Mouse (Mus musculus) kidney, adult 2 months (tissue): ENCODE measurements around the gene Tfpt. TPM values are rescaled to one million over a fixed set of nuclear protein-coding genes. Genes with fewer than 3 reads are reported as not detected.

Experiments used
- DNase-seq: peaks from one replicate; pipeline ENCODE4 v3.0.0; 2021
- H3K27ac ChIP-seq: fragments of 200-500 bp; 2 replicates; pipeline ENCODE4 v1.5.1; 2012; ENCODE audit warnings: low read depth, low read length, control low read depth, inconsistent platforms; ENCODE audit not compliant: insufficient read depth
- H3K27me3 ChIP-seq: fragments of 200-500 bp; replicated peaks from 2 replicates; pipeline ENCODE4 v1.6.1; 2012; ENCODE audit warnings: mild to moderate bottlenecking, moderate library complexity, low read length, inconsistent platforms; ENCODE audit not compliant: control insufficient read depth, insufficient read depth
- H3K36me3 ChIP-seq: fragments of 200-500 bp; 2 replicates; pipeline ENCODE4 v1.6.1; 2012; ENCODE audit warnings: mild to moderate bottlenecking, moderate library complexity, low read length, inconsistent platforms; ENCODE audit not compliant: control insufficient read depth, insufficient read depth
- H3K4me1 ChIP-seq: fragments of 200-500 bp; 2 replicates; pipeline ENCODE4 v1.6.1; 2011; ENCODE audit warnings: low read length; ENCODE audit not compliant: control insufficient read depth, insufficient read depth
- H3K4me3 ChIP-seq: fragments of 200-500 bp; 2 replicates; pipeline ENCODE4 v1.5.1; 2011; ENCODE audit warnings: mild to moderate bottlenecking, low read depth, low read length, control low read depth; ENCODE audit not compliant: insufficient read depth
- CTCF ChIP-seq: fragments of 200-500 bp; conservative IDR thresholded peaks from 2 replicates; pipeline ENCODE4 v1.5.1; 2011; ENCODE audit warnings: low read depth, mild to moderate bottlenecking, control low read depth, low read length, moderate library complexity, mixed read lengths; ENCODE audit not compliant: insufficient read depth, insufficient read length
- POLR2A ChIP-seq: fragments of 200-500 bp; IDR thresholded peaks from one replicate; pipeline ENCODE4 v1.6.1; 2011; ENCODE audit warnings: low read depth, low read length, control low read depth
- WGBS: fragments of 180-500 bp; shearing (Covaris S2); methylation state at CpG from one replicate; pipeline ENCODE4 v1.1.7; 2018; 5-methylcytosine and 5-hydroxymethylcytosine counted together
- polyA plus RNA-seq: library from polyadenylated mRNA; depleted of rRNA; stranded (reverse); fragments of >200 nt; gene quantifications from 2 replicates; pipeline ENCODE4 v1.2.3, GENCODE M21; 2012; rRNA removed

Tfpt gene
- 7.6 and 9.9 TPM in 2 replicates for polyA plus RNA-seq

DNA sequence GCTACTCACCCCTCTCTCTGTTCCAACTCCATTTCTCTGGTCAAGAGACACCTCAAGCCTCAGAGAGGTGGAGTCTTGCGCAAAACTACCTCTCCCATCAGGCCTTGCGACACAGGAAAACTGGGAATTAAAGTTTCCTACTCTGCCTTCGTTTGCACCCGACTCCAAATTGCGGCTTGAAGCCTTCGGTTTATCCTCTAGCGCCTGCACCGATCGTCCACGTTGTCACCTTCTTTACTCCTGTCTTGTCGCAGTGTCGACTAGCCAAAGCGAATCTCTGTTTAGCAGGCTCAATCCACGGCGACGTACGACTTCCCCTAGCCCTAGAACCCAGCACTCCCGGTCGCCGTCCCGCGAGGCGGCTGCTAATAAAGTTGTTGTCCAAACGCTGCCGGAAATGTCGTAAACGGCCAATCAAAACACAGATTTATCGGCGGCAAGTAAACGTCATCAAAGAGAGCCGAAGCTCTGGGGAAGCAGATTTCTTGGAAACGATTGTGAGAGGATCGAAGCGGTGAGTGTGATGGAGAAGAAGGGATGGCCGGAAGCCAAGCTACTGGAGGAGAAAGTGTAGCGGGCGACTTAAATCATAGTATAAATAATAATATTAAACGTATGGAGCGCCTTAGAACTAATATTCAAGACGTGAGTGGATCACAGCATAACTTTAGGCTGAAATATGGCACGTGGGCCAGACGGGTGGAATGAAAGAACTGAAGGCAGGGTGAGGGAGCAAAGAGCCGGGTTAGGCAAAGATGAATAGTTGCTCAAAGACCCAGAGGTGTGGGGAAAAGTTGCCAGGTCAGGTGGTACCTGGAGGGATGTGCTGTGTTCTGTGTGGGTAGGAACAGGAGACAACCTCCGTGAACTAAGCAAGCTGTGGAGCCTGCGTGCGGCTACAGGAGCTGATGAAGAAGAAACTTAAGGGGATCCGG is at the start of gene Tfpt, which contains the start of gene Prpf31:
Gene Tfpt (minus strand): TSS at position 387 of the 935 bp plus-strand sequence.
Gene Prpf31 (plus strand): TSS at position 443 of the 935 bp plus-strand sequence.
- under 1% methylated on average over 47 of the region's 47 CpGs for WGBS
- Histone ChIP-seq H3K27me3 (no peaks in the 10 kb centered on the region), H3K4me1 (peaks cover 10% of the 10 kb centered on the region), H3K4me3 (peak within 1 kb of the TSS; percentile 99), H3K27ac (peak within 1 kb of the TSS; percentile 99), H3K36me3 (no peaks in the 10 kb centered on the region)
- no peak for TF ChIP-seq CTCF
- TF ChIP-seq POLR2A, result peak; percentile 13
- DNase-seq, result peak; percentile 97

DNA sequence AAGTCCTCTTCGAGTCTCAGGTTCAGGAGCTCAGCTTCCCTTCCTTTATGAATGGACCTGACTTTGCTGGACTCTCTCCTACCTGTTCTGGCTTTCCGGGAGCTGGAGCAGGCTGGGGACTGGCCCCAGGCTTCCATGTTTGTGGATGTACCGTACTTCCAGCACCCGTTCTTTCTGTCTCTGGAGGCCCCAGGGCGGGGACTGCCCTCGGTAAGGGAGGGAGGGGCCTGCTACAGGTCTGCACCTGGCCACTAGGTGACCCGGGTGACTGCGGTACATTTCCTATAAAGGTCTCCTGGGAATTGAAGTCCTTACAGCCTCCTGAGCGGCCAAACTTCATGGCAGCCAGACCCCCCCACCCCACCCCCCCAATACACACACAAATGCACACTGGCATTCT is 47.6 kb upstream of the Tfpt start, which contains the start of gene Tmc4:
Gene Tmc4 (minus strand): TSS at position 212 of the 400 bp plus-strand sequence.
- peak; percentile 69 for DNase-seq
- H3K4me3 ChIP-seq, result peak within 1 kb of the TSS; percentile 46
- H3K4me1 ChIP-seq, result no peaks in the 10 kb centered on the region
- WGBS, result 46% methylated on average over 9 of the region's 9 CpGs
- no peaks in the 10 kb centered on the region for H3K36me3 ChIP-seq
- TF ChIP-seq POLR2A, result no peak
- no peak; the same call in 1 of the 2 replicates for TF ChIP-seq CTCF
- H3K27me3 ChIP-seq, result no peaks in the 10 kb centered on the region
- H3K27ac ChIP-seq, result 0 out of 2 replicates have a peak within 1 kb of the TSS, but pooled peaks have one; percentile 52

DNA sequence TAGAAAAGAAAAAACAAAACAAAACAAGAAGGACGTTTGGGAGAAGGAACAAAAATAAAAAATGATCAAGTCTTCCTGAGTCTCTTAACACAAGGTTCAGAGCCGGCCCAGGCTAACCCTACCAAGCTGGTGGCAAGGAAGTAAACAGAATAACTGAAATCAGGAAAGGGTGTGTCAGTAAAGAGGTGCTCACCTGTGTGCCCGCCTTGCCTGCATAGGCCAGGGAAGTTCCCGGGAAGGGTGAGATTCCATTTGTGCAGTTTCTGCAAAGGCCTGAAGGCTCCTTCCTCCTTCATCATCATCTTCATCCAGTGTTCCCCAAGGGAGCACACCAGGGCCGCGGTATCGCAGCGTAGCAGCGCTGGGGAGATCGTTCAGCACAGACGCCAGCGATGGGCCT is 46.6 kb upstream of the Tfpt start:
- no peak for DNase-seq
- TF ChIP-seq POLR2A (no peak), CTCF (no peak)
- Histone ChIP-seq H3K4me3 (no peak overlapping the region), H3K27ac (no peak overlapping the region), H3K36me3 (no peaks in the 10 kb centered on the region), H3K4me1 (no peaks in the 10 kb centered on the region), H3K27me3 (no peaks in the 10 kb centered on the region)
- WGBS, result 85% methylated on average over 12 of the region's 12 CpGs

DNA sequence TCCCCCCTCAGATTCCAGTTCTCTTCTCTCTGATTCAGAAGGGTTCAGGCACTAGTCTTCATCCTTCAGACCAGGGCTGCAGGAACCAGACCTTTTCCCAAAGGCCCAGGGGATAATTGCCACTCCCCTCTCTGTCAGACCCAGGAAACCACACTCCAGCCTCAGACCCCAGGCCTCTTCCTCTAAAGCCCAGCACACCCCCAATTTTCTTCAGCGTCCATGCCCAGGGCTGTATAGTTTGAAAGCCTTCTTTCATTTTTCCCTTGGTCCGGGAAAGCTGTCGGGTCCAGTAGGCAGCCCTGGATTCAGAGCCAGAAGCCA is 45.5 kb upstream of the Tfpt start:
- DNase-seq, result no peak
- 80% methylated on average over 3 of the region's 3 CpGs for WGBS
- H3K27me3 ChIP-seq, result no peaks in the 10 kb centered on the region
- no peaks in the 10 kb centered on the region for H3K36me3 ChIP-seq
- no peak for TF ChIP-seq POLR2A
- TF ChIP-seq CTCF, result no peak
- no peak overlapping the region for H3K4me3 ChIP-seq
- no peaks in the 10 kb centered on the region for H3K4me1 ChIP-seq
- no peak overlapping the region for H3K27ac ChIP-seq

- Histone ChIP-seq H3K27ac (no peak overlapping the region), H3K36me3 (no peaks in the 10 kb centered on the region), H3K27me3 (no peaks in the 10 kb centered on the region), H3K4me1 (no peaks in the 10 kb centered on the region), H3K4me3 (no peak overlapping the region)
- TF ChIP-seq CTCF (peak; percentile 93), POLR2A (no peak)
- DNase-seq, result peak; percentile 85
- 70% methylated on average over 10 of the region's 10 CpGs for WGBS
These were observed 44.9 kb upstream of the Tfpt start for GRCm38 (mm10) chr7:3674507-3675227.

DNA sequence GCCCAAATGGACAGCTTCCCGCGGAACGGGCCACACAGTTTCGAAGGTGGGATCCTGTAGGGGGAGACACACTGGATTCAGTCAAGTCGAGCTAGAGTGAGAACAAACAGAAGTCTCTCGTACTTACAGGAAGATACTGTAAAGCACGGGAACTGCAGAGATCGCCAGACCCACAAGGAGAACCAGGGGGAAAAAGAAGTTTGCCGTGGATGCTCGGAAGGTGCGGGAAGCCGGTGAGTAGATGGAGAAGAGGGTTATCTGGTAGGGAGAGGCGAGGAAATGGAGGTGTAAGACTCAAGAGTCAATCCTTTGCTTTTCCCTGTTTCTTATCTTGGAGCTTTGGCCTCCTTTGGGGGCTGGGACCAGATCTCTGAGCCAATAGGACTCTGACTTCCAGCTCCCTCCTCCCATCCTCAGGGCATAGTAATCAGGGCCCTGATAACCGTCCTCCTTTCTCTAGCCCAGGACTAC is 37.2 kb upstream of the Tfpt start:
- Histone ChIP-seq H3K27ac (no peak overlapping the region), H3K27me3 (no peaks in the 10 kb centered on the region), H3K36me3 (no peaks in the 10 kb centered on the region), H3K4me1 (peaks cover 7% of the 10 kb centered on the region; the same call in 1 of the 2 replicates), H3K4me3 (peak overlapping the region; percentile 39; the same call in 1 of the 2 replicates)
- WGBS, result 48% methylated on average over 14 of the region's 14 CpGs
- TF ChIP-seq CTCF (no peak), POLR2A (no peak)
- DNase-seq, result no peak
